Comparison of ENCODE assay signal across 20 mouse cellular contexts in the genomic region with DNA sequence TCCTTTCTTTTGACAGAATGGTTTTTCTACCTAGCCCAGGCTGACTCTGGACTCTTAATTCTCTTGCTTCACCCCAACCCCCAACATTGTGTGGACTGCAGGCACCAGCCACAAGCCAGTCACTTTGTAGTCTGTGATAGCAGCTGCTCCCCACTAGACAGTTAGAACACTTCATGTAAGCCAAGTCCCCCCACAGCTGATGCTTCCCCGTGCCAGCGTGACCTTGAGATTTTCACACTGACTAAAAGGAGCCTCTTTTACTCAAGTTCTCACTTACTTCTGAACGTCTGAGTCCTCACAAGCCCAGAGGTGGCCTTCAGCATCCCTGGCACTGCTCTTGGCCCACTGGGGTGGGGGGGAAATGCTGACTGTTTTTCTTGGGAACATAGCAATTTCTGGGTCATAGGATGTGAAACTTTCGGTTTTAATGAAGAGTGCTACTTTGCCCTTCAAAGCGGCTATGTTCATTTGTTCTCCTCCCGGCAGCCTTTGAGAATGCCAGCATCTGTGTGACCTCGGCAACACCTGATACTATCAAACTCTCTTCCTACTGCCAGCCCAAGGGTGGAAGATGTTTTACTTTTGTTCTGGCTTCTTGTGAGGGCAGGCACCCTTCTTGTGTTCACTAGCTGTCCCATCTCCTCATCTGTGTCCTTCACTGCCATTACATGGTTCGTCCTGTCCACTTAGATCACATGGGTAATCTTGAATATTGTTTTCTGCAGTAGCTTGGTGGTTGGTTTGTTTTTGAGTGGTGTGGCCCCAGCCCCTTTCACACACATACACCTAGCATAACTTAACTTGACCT.
A peak's percentile ranks its signal among the peaks of the same experiment; 100 is the strongest.
DNase-seq lines count a peak whose midpoint lies in the region; ATAC-seq lines count a peak whose summit lies in the region.
"Had no signal": no experiment of that assay in that cellular context is flagged by ENCODE, and none has a peak within 500 bp of the region (broad histone marks: within the 10 kb centered on the region; RNA-seq: fewer than 3 reads in every experiment).

No protein-coding gene starts in this region.

- 0 out of 2 replicates have a peak overlapping the region, but pooled peaks have one; percentile 5 for H3K27ac ChIP-seq in heart, embryonic 13.5 days (replicated peaks)
- H3K27ac ChIP-seq in heart, embryonic 11.5 days (ENCODE audit: low read depth, low read length), result no peak overlapping the region
- H3K27ac ChIP-seq: embryonic facial prominence, embryonic 15.5 days; hindbrain, embryonic 12.5 days; intestine, embryonic 15.5 days; limb, embryonic 15.5 days; liver, embryonic 15.5 days; midbrain, embryonic 12.5 days had no signal

- H3K9me3 ChIP-seq in heart, embryonic 13.5 days, result no peaks in the 10 kb centered on the region
- no peaks in the 10 kb centered on the region for H3K9me3 ChIP-seq in heart, embryonic 11.5 days (replicated peaks; ENCODE audit: control insufficient read depth, low read length)
- H3K9me3 ChIP-seq: embryonic facial prominence, embryonic 15.5 days; hindbrain, embryonic 12.5 days; intestine, embryonic 15.5 days; limb, embryonic 15.5 days; liver, embryonic 15.5 days; midbrain, embryonic 12.5 days had no signal

- peaks cover 6% of the 10 kb centered on the region for H3K4me1 ChIP-seq in heart, embryonic 13.5 days
- peaks cover 6% of the 10 kb centered on the region; the same call in 1 of the 2 replicates for H3K4me1 ChIP-seq in heart, embryonic 11.5 days (ENCODE audit: control insufficient read depth, insufficient read depth, low read length)
- H3K4me1 ChIP-seq: embryonic facial prominence, embryonic 15.5 days; hindbrain, embryonic 12.5 days; intestine, embryonic 15.5 days; limb, embryonic 15.5 days; liver, embryonic 15.5 days; midbrain, embryonic 12.5 days had no signal

- H3K4me3 ChIP-seq in heart, embryonic 13.5 days, result no peak overlapping the region
- H3K4me3 ChIP-seq in heart, embryonic 11.5 days (ENCODE audit: low read depth, low read length), result no peak overlapping the region
- H3K4me3 ChIP-seq: embryonic facial prominence, embryonic 15.5 days; hindbrain, embryonic 12.5 days; intestine, embryonic 15.5 days; limb, embryonic 15.5 days; liver, embryonic 15.5 days; midbrain, embryonic 12.5 days had no signal

- no peaks in the 10 kb centered on the region for H3K36me3 ChIP-seq in heart, embryonic 13.5 days
- H3K36me3 ChIP-seq in heart, embryonic 11.5 days (ENCODE audit: control insufficient read depth, insufficient read depth, low read length), result no peaks in the 10 kb centered on the region
- H3K36me3 ChIP-seq: embryonic facial prominence, embryonic 15.5 days; hindbrain, embryonic 12.5 days; intestine, embryonic 15.5 days; limb, embryonic 15.5 days; liver, embryonic 15.5 days; midbrain, embryonic 12.5 days had no signal

- ATAC-seq in heart, embryonic 13.5 days (ENCODE audit: extremely low read depth, insufficient number of reproducible peaks, low FRiP score, low TSS enrichment), result no peak
- ATAC-seq in heart, embryonic 11.5 days (replicated peaks; ENCODE audit: insufficient number of reproducible peaks, low FRiP score, low TSS enrichment), result no peak
- ATAC-seq: intestine, embryonic 15.5 days had no signal

- WGBS in heart, embryonic 13.5 days, result 62% methylated on average over 8 of the region's 8 CpGs
- 63% methylated on average over 8 of the region's 8 CpGs for WGBS in heart, embryonic 11.5 days (ENCODE audit: insufficient replicate concordance)

- peaks cover 3% of the 10 kb centered on the region; the same call in 1 of the 2 replicates for H3K27me3 ChIP-seq in heart, embryonic 13.5 days (replicated peaks)
- no peaks in the 10 kb centered on the region for H3K27me3 ChIP-seq in heart, embryonic 11.5 days (ENCODE audit: control insufficient read depth, insufficient read depth, low read length)
- H3K27me3 ChIP-seq: embryonic facial prominence, embryonic 15.5 days; hindbrain, embryonic 12.5 days; intestine, embryonic 15.5 days; limb, embryonic 15.5 days; liver, embryonic 15.5 days; midbrain, embryonic 12.5 days had no signal

- H3K9ac ChIP-seq in heart, embryonic 13.5 days, result no peak overlapping the region
- H3K9ac ChIP-seq in heart, embryonic 11.5 days (ENCODE audit: low read depth, low read length), result no peak overlapping the region
- H3K9ac ChIP-seq: embryonic facial prominence, embryonic 15.5 days; hindbrain, embryonic 12.5 days; intestine, embryonic 15.5 days; limb, embryonic 15.5 days; liver, embryonic 15.5 days; midbrain, embryonic 12.5 days had no signal

- H3K4me2 ChIP-seq in heart, embryonic 13.5 days, result no peak overlapping the region
- H3K4me2 ChIP-seq in heart, embryonic 11.5 days, result no peak overlapping the region
- H3K4me2 ChIP-seq: embryonic facial prominence, embryonic 15.5 days; hindbrain, embryonic 12.5 days; intestine, embryonic 15.5 days; limb, embryonic 15.5 days; liver, embryonic 15.5 days; midbrain, embryonic 12.5 days had no signal

- peak; percentile 55 for DNase-seq in CD4-positive, CD25-positive, alpha-beta regulatory T cell, adult 2 months (ENCODE audit: low read depth, low spot score)
- DNase-seq in induced T-regulatory cell, adult 2 months (ENCODE audit: low read depth), result peak; percentile 64
- DNase-seq in thymus, postnatal 0 days (ENCODE audit: low spot score), result peak; percentile 86
- no peak for DNase-seq in urinary bladder, postnatal 25 days (ENCODE audit: low spot score)
- no peak for DNase-seq in kidney, postnatal 14 days
- DNase-seq in adrenal gland, postnatal 25 days, result no peak
- DNase-seq: adrenal gland, postnatal 14 days; cerebellum, adult 11-12 months; cerebellum, postnatal 25 days; gastrocnemius, postnatal 10 days; heart, adult 11 months; heart, postnatal 10 days had no signal

Comparison
In these comparisons a context has a peak if more than half of its experiments do, and no peak if none do; other contexts are left out.
1. DNase-seq: peak in CD4-positive, CD25-positive, alpha-beta regulatory T cell, adult 2 months (single experiment), induced T-regulatory cell, adult 2 months (single experiment) and thymus, postnatal 0 days (single experiment); none in urinary bladder, postnatal 25 days (single experiment), kidney, postnatal 14 days (single experiment) and adrenal gland, postnatal 25 days (single experiment).